Mouse (Mus musculus) testis, adult 2 months (tissue): ENCODE measurements around the gene Gm12216.

ENCODE experiments used
- CTCF ChIP-seq: fragments of 200-500 bp; IDR thresholded peaks from 2 replicates; pipeline ENCODE4 v1.5.1; 2012; ENCODE audit warnings: low read depth, mild to moderate bottlenecking, inconsistent platforms, low read length, moderate library complexity; ENCODE audit not compliant: control insufficient read depth, insufficient read depth, insufficient replicate concordance
- POLR2A ChIP-seq: fragments of 200-500 bp; IDR thresholded peaks from 2 replicates; pipeline ENCODE4 v1.6.1; 2012; ENCODE audit warnings: low read depth, mild to moderate bottlenecking, inconsistent platforms, low read length, moderate library complexity; ENCODE audit not compliant: control insufficient read depth

- TF ChIP-seq POLR2A (no peak), CTCF (no peak)
Observed at GRCm38 (mm10) chr11:53794015-53794414, 65.0 kb downstream of the Gm12216 start.
